Mouse (Mus musculus): ENCODE data around the gene Arhgap9.

GRCm38 (mm10) chr10:127300361-127300760 is 21.4 kb upstream of the Arhgap9 start:
- TF ChIP-seq USF1 (IDR thresholded peaks at IDR 0.05; ENCODE audit: low read depth) (no peak), CTCF (IDR thresholded peaks at IDR 0.05; ENCODE audit: control insufficient read depth, insufficient read depth, insufficient read length) (no peak), CEBPB (IDR thresholded peaks at IDR 0.05; ENCODE audit: low read depth) (no peak), FOSL1 (IDR thresholded peaks at IDR 0.05; ENCODE audit: insufficient read depth, low read length, poor library complexity, severe bottlenecking) (no peak), MAX (IDR thresholded peaks at IDR 0.05) (no peak), MYOD1 (IDR thresholded peaks at IDR 0.05; ENCODE audit: control insufficient read depth, insufficient read length, low read depth) (no peak)

Data from C2C12 (cell line).